Mouse (Mus musculus) Patski (cell line): ENCODE results near the gene Ankrd23. TPM values are rescaled to one million over a fixed set of nuclear protein-coding genes. Genes with fewer than 3 reads are reported as not detected.

Experiments
- ATAC-seq: fragments of 100-300 bp; one replicate; pipeline ENCODE4 v1.8.0; 2021
- CTCF ChIA-PET: fragments of 350-600 bp; sonication (Branson Sonifier 250); formaldehyde crosslinking; loops from one replicate; lab custom pipeline; 2022; ENCODE audit warnings: inconsistent platforms; lab: Charles Lee
- POLR2A ChIA-PET: fragments of 350-600 bp; sonication (Branson Sonifier 250); formaldehyde crosslinking; loops from one replicate; lab custom pipeline; 2022; ENCODE audit warnings: antibody characterized with exemption, inconsistent platforms; lab: Charles Lee
- DNase-seq: peaks from one replicate; pipeline ENCODE4 v3.0.0-alpha.2; 2011; ENCODE audit warnings: low read depth, low spot score
- H3K27me3 ChIP-seq: fragments of 371-371 bp; one replicate; pipeline ENCODE4 v1.5.1; 2021
- CTCF ChIP-seq: fragments of 100-300 bp; IDR thresholded peaks from one replicate; pipeline ENCODE4 v1.5.1; 2021
- in situ Hi-C: fragments of 300-500 bp; cut with MboI; formaldehyde crosslinking; loops from 3 replicates; pipeline ENCODE4 v1.11.1; 2018; ENCODE audit warnings: low pct_unique_long_range_greater_than_20kb, mixed read lengths
- polyA plus RNA-seq: library from polyadenylated mRNA; unstranded; gene quantifications from one replicate; pipeline ENCODE4 v1.2.3, GENCODE M21; 2021

The Ankrd23 gene
- polyA plus RNA-seq, 1 experiment from 2014 or later: 8.2 TPM

DNA sequence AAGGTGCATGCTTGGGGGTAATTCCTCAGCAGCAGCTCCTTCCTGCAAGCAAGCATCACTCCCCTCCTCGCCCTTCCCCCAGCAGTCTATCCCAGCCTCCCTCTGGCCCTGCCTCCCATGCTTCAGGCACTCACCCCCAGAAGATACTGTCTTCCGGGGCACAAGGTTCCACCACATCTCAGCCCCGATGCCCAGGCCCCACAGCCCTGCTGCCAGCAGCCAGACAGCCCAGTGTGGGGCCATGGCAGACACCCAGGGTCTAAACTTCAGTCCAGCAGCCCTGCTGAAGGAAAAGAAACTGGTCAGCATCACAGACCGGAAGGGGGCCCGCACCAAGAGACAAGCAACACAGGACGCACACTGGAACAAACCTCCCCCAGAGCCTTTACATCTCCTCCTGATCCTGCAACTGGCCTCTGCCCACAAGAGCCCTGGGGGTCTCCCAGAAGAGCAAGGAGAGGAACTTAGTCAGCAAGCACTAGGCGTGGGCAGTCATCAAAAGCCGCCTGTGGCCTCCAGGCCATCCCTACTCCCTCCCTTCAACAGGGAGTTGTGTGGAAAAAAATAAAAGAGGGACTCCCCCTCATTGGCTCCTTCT, 19.2 kb upstream of the Ankrd23 start:
- ChIA-PET POLR2A (interaction anchor here (0.7 to 2.3 kb wide), 4 partner anchors 9 to 136 kb away, joined by 3 to 5 read pairs (median 4); partner anchors contain the start of gene Ankrd39), CTCF (interaction anchor here (1.0 to 2.5 kb wide), 6 partner anchors 9 to 143 kb away, joined by 3 to 13 read pairs (median 4); partner anchors contain the start of gene Ankrd39)
- no peak for TF ChIP-seq CTCF
- no peaks in the 10 kb centered on the region for H3K27me3 ChIP-seq
- ATAC-seq (no peak), DNase-seq (no peak)
- in situ Hi-C loops: loop anchor here (5.0 kb wide), 2 partner anchors 76 to 136 kb away; partner anchors contain the start of gene Cox5b

DNA sequence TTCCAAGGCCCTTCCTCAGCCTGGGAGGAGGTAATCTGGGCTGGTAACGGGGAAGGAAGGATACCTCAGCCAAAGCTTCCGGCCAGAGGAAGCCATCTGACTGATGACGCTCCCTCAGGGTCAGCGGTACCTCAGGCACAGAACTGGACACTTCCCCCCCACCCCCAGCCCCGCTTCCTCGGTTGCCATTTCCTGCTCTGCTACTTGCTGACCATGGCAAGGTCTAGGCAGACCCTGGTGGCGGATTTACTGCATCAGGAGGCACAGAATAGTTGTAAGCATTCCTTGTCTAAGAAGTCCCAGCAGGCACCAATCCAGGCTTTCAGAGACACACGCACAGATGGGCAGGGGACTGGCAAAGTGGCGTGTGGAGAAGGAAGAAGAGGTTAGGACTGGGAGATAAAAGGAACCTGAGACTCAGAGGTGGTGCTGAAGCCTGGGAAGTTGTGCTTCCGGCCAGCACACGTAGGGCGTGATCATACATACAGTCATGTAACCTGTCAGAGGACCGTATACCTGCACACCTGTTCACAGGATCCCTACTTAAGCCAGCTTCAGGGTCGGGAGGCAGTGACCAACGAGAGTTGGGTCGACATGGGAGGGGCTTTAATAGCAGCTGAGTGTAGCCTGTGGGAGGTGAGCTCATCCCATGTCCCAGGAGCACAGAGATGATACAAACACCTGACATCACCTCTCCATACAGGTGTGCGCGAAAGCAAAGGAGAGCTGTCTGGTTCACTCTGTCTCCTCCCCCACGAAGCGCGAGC, 18.1 kb upstream of the Ankrd23 start:
- TF ChIP-seq CTCF: no peak
- POLR2A ChIA-PET: interaction anchor here (2.3 kb wide), 1 partner anchor 14 kb away, joined by 5 read pairs; no protein-coding TSS in a partner anchor
- DNase-seq (no peak), ATAC-seq (no peak)
- in situ Hi-C loops: loop anchor here (5.0 kb wide), 2 partner anchors 77 to 137 kb away; partner anchors contain the start of gene Cox5b
- H3K27me3 ChIP-seq: no peaks in the 10 kb centered on the region
- CTCF ChIA-PET: interaction anchor here (1.1 to 1.6 kb wide), 4 partner anchors 8 to 129 kb away, joined by 3 to 4 read pairs (median 3); no protein-coding TSS in a partner anchor

- in situ Hi-C loops: no loop called here
- ATAC-seq (no peak), DNase-seq (no peak)
- no peak for TF ChIP-seq CTCF
- POLR2A ChIA-PET: no interaction called here
- H3K27me3 ChIP-seq: no peaks in the 10 kb centered on the region
- CTCF ChIA-PET: no interaction called here
These were observed 15.8 kb upstream of the Ankrd23 start for GRCm38 (mm10) chr1:36552506-36552905.

GRCm38 (mm10) chr1:36551904-36552303, 15.2 kb upstream of the Ankrd23 start:
- ChIA-PET CTCF (no interaction called here), POLR2A (no interaction called here)
- in situ Hi-C loops: no loop called here
- TF ChIP-seq CTCF: no peak
- no peaks in the 10 kb centered on the region for H3K27me3 ChIP-seq
- DNase-seq (no peak), ATAC-seq (no peak)

DNA sequence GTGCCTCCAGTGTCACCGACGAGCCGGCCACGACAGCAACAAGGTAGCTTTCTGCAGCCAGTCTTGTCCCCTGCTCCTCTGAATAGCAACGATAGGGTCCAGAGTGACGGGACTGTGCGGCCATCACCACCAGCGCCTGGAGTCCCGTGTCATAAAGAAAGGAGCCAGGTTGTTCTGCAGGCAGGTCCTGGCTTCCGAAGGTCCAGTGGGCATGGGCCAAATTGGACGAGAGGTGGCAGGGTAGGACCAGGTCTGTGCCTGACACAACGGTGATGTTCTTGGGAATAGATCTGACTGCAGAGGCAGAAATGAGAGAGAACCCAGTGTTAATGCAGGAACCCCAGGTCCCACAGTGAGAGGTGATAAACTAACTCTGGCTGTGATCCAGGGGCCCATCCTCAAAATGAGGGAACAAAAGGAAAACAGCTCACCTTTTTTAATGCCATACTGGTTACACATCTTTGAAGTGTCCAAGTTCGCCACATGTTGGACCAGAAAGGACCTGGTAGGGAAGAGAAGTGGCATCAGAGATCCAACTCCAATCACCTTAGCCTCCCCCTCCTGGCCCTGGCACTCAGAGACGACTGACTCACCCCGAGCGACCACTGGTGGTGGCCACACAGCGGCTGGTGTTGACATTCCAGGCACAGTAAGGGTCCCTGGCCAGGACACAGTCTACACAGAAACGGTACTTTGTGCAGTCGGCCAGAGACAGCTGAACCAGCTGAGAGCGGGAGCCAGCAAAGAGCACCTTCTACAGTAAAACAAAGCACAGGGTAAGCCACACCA, 13.6 kb upstream of the Ankrd23 start:
- DNase-seq (no peak), ATAC-seq (no peak)
- no peak for TF ChIP-seq CTCF
- in situ Hi-C loops: no loop called here
- ChIA-PET POLR2A (interaction anchor here (1.2 kb wide), 1 partner anchor 141 kb away, joined by 6 read pairs; the partner anchor contains the start of gene Cox5b), CTCF (no interaction called here)
- H3K27me3 ChIP-seq: no peaks in the 10 kb centered on the region

- POLR2A ChIA-PET: interaction anchor here (1.2 kb wide), 1 partner anchor 142 kb away, joined by 6 read pairs; the partner anchor contains the start of gene Cox5b
- no peak for DNase-seq
- CTCF ChIA-PET: interaction anchor here (1.2 kb wide), 1 partner anchor 135 kb away, joined by 5 read pairs; no protein-coding TSS in a partner anchor
- no peak for TF ChIP-seq CTCF
- no peak for ATAC-seq
- in situ Hi-C loops: no loop called here
- H3K27me3 ChIP-seq: no peaks in the 10 kb centered on the region
These were observed 12.8 kb upstream of the Ankrd23 start for GRCm38 (mm10) chr1:36549491-36549890.

- ATAC-seq (no peak), DNase-seq (no peak)
- in situ Hi-C loops: no loop called here
- CTCF ChIA-PET: interaction anchor here (1.2 to 2.8 kb wide), 3 partner anchors 132 to 187 kb away, joined by 4 to 15 read pairs (median 5); no protein-coding TSS in a partner anchor
- H3K27me3 ChIP-seq: no peaks in the 10 kb centered on the region
- POLR2A ChIA-PET: interaction anchor here (1.2 kb wide), 1 partner anchor 89 kb away, joined by 3 read pairs; no protein-coding TSS in a partner anchor
- no peak for TF ChIP-seq CTCF
These were observed 12.1 kb upstream of the Ankrd23 start for GRCm38 (mm10) chr1:36548771-36549170.

- in situ Hi-C loops: no loop called here
- no peak for ATAC-seq
- TF ChIP-seq CTCF: no peak
- ChIA-PET POLR2A (interaction anchor here (1.2 to 1.4 kb wide), 2 partner anchors 10 to 89 kb away, joined by 3 to 5 read pairs; partner anchors contain the start of gene Sema4c), CTCF (interaction anchor here (0.6 to 2.8 kb wide), 26 partner anchors 9 to 197 kb away, joined by 3 to 15 read pairs (median 5); partner anchors contain the start of gene Cox5b)
- no peak for DNase-seq
- no peaks in the 10 kb centered on the region for H3K27me3 ChIP-seq
These were observed 11.4 kb upstream of the Ankrd23 start for GRCm38 (mm10) chr1:36547981-36548598.

GRCm38 (mm10) chr1:36546888-36547471, 10.3 kb upstream of the Ankrd23 start, which contains the start of gene Ankrd39:
Ankrd39 (minus strand) TSS chr1:36547445.
- in situ Hi-C loops: no loop called here
- ChIA-PET CTCF (interaction anchor here (0.7 to 2.8 kb wide), 32 partner anchors 8 to 201 kb away, joined by 3 to 15 read pairs (median 4); partner anchors contain the start of genes Cox5b and Gm42417), POLR2A (interaction anchor here (1.0 to 1.5 kb wide), 6 partner anchors 9 to 137 kb away, joined by 3 to 5 read pairs (median 4); partner anchors contain the start of gene Sema4c)
- no peak for TF ChIP-seq CTCF
- ATAC-seq (peak; percentile 98), DNase-seq (peak; percentile 97)
- H3K27me3 ChIP-seq: no peaks in the 10 kb centered on the region
